Mouse (Mus musculus): Measurements from ENCODE around the gene 1700080O16Rik. TPM values are rescaled to one million over a fixed set of nuclear protein-coding genes. Genes with fewer than 3 reads are reported as not detected.

1700080O16Rik gene
- polyA plus RNA-seq (2015; fragmentation: Illumina TruSeq; extraction: RNeasy Lipid Tissue Mini Kit (QIAGEN cat#74804); ENCODE audit: low read depth, low replicate concordance), result not detected

GRCm38 (mm10) chrX:51972672-51973071, at the start of gene 1700080O16Rik:
Gene 1700080O16Rik (minus strand): TSS chrX:51972772.

Other genes with a start within 250 kb of the 1700080O16Rik start
- gene Usp26, start 171.5 kb downstream of the 1700080O16Rik start, polyA plus RNA-seq (2015; fragmentation: Illumina TruSeq; extraction: RNeasy Lipid Tissue Mini Kit (QIAGEN cat#74804); ENCODE audit: low read depth, low replicate concordance), result not detected
- gene Gpc4, start 192.5 kb upstream of the 1700080O16Rik start, polyA plus RNA-seq (2015; fragmentation: Illumina TruSeq; extraction: RNeasy Lipid Tissue Mini Kit (QIAGEN cat#74804); ENCODE audit: low read depth, low replicate concordance), result 6.4 TPM